Mouse (Mus musculus): ENCODE results near the gene Pfpl. TPM values are rescaled to one million over a fixed set of nuclear protein-coding genes. Genes with fewer than 3 reads are reported as not detected.

The Pfpl gene
- polyA plus RNA-seq, 1 experiment from 2014 or later, result not detected

Other genes starting within 250 kb of the Pfpl start
- gene Olfr1431, start 227.3 kb upstream of the Pfpl start, polyA plus RNA-seq (2015; fragmentation: Nextera tagmentation; extraction: Ambion mirVana), result not detected in 2 replicates
- not detected in 2 replicates for gene Olfr1432, start 195.3 kb upstream of the Pfpl start, polyA plus RNA-seq (2015; fragmentation: Nextera tagmentation; extraction: Ambion mirVana)
- gene Olfr262, start 186.2 kb upstream of the Pfpl start, polyA plus RNA-seq (2015; fragmentation: Nextera tagmentation; extraction: Ambion mirVana), result not detected in 2 replicates
- not detected in 2 replicates for gene Olfr235, start 166.9 kb upstream of the Pfpl start, polyA plus RNA-seq (2015; fragmentation: Nextera tagmentation; extraction: Ambion mirVana)
- not detected in 2 replicates for gene Olfr1434, start 148.1 kb upstream of the Pfpl start, polyA plus RNA-seq (2015; fragmentation: Nextera tagmentation; extraction: Ambion mirVana)
- not detected in 2 replicates for gene Olfr1436, start 128.8 kb upstream of the Pfpl start, polyA plus RNA-seq (2015; fragmentation: Nextera tagmentation; extraction: Ambion mirVana)
- not detected in 2 replicates for gene Olfr1437, start 102.8 kb upstream of the Pfpl start, polyA plus RNA-seq (2015; fragmentation: Nextera tagmentation; extraction: Ambion mirVana)
- gene Olfr1438-ps1, start 92.0 kb upstream of the Pfpl start, polyA plus RNA-seq (2015; fragmentation: Nextera tagmentation; extraction: Ambion mirVana), result not detected in 2 replicates
- gene Olfr1440, start 40.6 kb upstream of the Pfpl start, polyA plus RNA-seq (2015; fragmentation: Nextera tagmentation; extraction: Ambion mirVana), result not detected in 2 replicates
- not detected in 2 replicates for gene Olfr1441, start 10.5 kb upstream of the Pfpl start, polyA plus RNA-seq (2015; fragmentation: Nextera tagmentation; extraction: Ambion mirVana)
- gene Mpeg1, start 32.9 kb downstream of the Pfpl start, polyA plus RNA-seq (2015; fragmentation: Nextera tagmentation; extraction: Ambion mirVana), result 0.61 and 0.88 TPM in 2 replicates
- gene Dtx4, start 73.5 kb downstream of the Pfpl start, polyA plus RNA-seq (2015; fragmentation: Nextera tagmentation; extraction: Ambion mirVana), result 34.1 and 34.5 TPM in 2 replicates
- gene Fam111a, start 117.8 kb downstream of the Pfpl start, polyA plus RNA-seq (2015; fragmentation: Nextera tagmentation; extraction: Ambion mirVana), result 6.2 and 11.7 TPM in 2 replicates
- gene Gm4952, start 172.1 kb downstream of the Pfpl start, polyA plus RNA-seq (2015; fragmentation: Nextera tagmentation; extraction: Ambion mirVana), result 0.13 and 0.15 TPM in 2 replicates
- gene Glyat, start 205.4 kb downstream of the Pfpl start, polyA plus RNA-seq (2015; fragmentation: Nextera tagmentation; extraction: Ambion mirVana), result 0.22 TPM in 1 of 2 replicates, not detected in the other
- not detected in 2 replicates for gene Olfr1442, start 242.5 kb downstream of the Pfpl start, polyA plus RNA-seq (2015; fragmentation: Nextera tagmentation; extraction: Ambion mirVana)

Data from neural tube, embryonic 15.5 days (tissue).